Mouse (Mus musculus): ENCODE data around the gene Lamp5.

- TF ChIP-seq TAL1 (IDR thresholded peaks at IDR 0.05; ENCODE audit: low read length) (no peak), GATA1 (IDR thresholded peaks at IDR 0.05; ENCODE audit: low read length) (no peak)
Measured at GRCm38 (mm10) chr2:136048464-136048863, 3.6 kb upstream of the Lamp5 start.

All from erythroblast, embryonic 14.5 days (primary cell).